Mouse (Mus musculus) cerebellum, adult (tissue): ENCODE data around the gene Crnn.
A peak's percentile ranks its signal among the peaks of the same experiment; 100 is the strongest.

Experiments used
- ATAC-seq: cut with Nextera tagmentation; 2 replicates; pipeline ENCODE4 v1.9.2; 2017; ENCODE audit warnings: mild to moderate bottlenecking, moderate library complexity, mixed read lengths; ENCODE audit not compliant: insufficient number of reproducible peaks, low FRiP score, low TSS enrichment

The Crnn gene

DNA sequence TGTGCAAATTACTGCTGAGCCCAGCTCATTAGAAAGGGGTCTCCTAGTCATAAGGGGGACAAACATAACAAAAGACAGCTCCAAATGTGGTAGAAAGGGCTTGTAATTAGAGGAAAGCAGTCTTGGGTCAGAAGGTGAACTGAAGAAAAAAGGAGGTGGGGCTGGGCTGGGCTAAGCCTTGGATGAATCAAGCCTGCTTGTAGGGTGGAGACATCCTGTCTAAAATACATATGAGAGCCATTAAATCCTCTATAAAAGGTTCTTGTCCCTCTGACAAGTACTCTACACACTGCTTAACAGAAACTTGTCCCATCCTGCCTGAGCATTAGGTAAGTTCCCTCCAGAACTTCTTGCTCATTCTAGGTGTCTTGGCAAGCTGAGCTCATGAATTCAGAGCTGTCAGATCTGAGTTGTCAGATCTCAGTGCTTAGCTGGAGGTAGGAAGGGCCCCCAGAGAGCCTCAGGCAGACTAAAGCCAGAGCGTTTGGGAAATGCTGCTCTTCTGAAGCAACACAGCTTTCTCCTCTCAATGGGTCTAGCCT, at the start of gene Crnn:
Gene Crnn (plus strand): TSS at position 278 of the 542 bp plus-strand sequence.
- no peak for ATAC-seq

DNA sequence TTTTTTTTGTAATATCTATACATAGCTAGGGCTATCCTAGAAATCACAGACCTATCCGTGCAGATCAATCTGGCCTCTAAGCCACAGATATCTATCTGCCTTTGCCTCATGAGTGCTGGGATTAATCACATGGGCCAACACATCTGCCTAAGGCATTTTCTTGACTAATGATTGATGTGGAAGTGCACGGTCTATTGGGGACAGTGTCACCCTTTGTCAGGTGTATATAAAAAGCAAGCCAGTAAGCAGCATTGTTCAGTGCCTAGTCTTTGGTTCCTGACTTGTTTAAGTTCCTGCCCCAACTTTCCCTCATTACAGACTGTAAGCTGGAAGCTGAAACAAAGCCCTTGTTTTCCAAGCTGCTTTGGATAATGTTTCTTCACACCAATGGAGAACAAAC, 48.1 kb upstream of the Crnn start:
- no peak for ATAC-seq

DNA sequence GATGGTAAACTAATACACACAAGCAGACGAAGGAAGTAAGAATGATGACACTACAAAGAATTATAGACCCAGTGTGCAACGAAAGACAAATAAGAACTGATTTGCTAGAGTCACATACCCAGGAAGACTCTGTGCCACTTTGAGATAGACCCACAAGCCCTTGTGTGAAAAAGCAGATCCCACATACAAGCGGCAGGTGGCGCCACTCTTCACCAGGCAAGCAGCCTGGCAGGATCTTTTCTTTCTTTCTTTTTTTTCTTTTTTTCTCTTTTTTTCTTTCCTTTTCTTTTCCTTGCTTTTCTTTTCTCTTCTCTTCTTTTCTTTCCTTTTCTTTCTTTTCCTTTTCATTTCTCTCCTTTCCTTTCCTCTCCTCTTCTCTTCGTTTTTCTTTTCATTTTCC, 32.9 kb upstream of the Crnn start:
- no peak for ATAC-seq

DNA sequence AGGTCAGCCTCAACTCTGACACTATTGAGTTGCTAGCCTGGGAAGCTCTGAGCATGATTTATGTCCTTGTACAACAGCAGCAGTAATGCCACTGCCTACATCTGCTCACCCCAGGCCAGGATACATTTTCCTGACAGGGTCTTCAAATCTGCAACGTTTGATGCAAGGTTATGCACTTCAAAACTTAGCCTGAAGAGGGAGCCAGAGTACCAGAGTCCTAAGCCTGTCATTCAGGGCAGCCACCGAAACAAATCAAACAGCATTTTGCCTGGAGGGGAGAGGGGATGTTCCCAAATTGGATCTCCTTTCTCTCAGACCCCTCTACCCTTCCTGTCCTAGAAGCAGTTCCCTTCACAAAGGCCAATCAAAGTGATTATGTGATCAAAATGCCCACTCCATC, 30.1 kb upstream of the Crnn start:
- ATAC-seq, result no peak

DNA sequence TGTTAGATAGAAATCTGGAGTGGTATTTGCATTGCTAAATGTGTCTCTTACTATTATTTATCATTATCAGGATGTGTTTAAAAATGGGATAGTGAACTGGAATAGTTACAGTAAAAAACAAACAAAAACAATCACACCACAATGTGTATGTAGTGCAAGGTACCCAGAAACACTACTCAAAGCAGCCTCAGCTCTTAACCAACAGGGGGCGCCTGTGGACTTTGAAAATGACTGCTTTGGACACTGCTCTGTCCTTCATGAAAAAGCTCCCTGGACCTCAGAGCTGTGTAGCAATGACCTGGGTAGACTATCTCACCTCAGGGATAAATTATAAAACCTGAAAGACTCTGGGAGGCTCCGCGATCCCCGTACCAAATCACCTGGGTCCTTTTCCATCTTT, 25.5 kb upstream of the Crnn start:
- ATAC-seq, result no peak

DNA sequence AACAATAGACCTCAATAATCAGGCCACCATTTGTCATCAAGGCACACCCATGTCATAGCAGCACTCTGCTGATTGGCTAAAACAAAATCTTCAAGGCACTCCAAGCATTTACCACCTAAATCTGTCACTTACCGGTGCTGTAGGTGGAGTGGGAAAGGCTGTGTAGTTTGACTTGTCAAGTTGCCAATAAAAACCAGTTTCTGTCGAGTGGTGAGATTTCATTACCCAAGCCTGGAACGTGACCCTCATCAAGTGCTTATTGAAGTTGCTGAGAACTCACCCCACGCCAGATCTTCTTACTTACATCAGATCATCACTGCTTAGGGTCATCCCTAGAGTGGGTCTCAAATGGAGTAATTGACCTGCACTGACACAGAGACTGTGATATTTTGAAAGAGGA, 16.5 kb upstream of the Crnn start:
- ATAC-seq, result no peak

DNA sequence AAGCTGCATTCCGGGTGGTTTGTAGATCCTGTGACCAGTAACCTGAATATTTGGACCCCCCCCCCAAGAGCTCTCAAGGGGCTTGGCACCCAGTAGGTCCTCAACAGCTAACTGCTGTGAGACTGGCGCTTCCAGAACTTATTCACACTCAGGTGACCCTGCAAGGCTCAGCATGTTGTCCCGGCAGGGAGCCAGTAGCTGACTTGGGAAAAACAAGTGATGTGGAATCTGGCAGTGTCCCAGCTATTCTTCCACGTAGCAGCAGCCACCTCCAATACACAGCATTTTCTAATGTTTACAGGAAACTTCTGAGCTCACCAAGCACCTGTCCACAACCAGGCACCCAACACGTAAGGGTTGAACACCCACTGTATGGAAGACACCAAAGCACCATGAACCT, 15.5 kb upstream of the Crnn start:
- ATAC-seq, result no peak

DNA sequence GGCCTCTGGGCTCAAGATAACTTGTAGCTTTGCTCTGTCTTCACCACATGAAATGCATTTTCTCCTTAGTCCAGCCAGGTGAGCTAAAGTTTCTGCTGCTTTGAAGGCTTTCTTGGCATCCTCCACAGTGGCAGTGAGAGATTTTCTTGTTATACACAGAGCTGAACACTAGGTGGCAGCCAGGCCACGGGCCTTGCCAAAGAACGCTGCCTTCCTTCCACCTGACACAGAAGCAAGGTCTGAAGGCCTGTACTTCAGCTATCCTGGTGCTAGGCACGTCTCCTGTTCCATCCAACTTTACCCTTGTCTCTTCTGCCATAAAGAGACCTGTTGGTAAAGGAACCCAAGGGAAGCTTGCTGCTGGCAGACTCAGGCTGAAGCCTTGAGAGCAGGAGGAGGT, 14.1 kb upstream of the Crnn start:
- ATAC-seq, result peak; percentile 58

DNA sequence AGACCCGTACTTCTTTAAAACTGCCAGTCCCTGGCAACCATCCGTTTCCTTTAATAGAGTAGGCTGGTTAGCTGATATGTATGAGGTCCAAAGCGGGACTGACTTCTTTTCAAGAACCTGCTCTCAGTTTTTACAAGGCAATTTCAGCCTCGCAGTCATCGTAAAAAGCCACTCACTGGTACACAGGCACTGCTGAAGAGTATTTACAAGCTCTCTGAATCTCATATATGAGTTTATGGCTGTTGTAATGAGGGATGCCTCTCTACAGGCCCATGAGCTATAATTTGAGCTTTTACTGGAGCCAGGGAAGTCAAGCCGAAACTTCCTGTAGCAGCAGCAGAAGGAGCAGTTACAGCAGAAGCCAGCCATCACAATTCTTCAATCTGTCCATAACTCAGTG, 17.9 kb downstream of the Crnn start:
- no peak for ATAC-seq

DNA sequence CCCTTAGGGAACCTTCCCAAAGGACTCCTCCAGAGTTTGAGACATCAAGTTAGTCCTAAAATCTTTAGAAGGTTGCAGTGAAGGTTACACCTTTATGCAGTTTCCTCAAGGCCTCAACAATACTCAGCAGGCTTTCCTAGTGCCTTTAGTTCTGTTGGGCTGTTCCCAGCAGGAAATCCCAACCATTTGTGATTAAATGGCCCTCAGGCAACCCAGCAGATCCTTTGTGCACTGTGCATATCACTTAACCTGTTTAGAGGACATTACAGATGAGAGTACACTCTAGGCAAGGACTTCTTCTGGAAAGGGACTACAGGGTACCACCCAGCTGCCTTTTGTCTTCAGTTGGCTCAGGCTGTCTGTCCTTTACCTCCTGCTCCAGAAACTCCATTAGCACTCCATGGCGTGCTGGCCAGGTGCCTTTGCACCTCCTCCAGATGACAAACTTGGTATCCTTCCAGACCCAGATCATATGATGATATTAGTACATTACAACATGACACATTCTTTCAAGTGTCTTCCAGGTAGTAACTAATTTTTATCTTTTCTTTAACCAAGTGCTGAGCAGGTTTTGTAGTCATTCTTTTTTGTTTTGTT, 18.5 kb downstream of the Crnn start:
- ATAC-seq, result no peak

DNA sequence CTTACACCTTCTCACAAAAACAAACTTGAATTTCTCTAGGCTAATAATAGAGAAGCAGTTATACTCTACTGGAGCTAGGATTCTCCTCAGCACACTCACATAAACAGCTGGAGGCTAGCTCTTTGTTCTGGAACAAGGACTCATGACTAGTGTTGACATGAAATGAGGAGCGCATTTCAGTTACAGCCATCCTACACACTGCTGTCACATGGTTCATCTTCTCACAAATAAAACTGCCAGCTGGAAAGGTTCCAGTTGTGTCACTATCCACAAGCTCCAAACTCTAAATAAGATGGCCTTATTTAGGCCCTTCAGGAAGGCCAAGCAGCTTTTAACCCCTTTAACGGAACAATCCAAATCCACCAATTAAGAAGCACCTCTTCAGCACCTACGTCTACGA, 36.3 kb downstream of the Crnn start:
- no peak for ATAC-seq

DNA sequence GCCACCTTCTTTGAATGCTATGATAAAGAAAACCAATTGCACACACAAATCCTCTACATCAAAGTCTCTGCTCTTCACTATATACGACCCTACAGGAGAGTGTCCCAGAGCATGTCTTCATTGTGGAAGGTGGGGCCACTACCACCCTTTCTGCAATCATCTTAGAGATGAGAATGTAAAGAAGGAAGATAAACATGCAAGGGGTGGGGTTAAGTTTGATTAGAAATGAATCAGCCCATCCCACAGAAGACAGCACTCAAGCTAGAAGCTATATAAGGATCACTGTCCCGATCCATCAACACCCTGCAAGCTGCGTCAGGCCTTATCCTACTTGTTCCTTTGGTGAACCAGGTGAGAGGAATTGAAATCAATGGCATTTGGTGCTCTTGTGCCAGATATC, 52.4 kb downstream of the Crnn start, which contains the start of gene Flg2:
Gene Flg2 (plus strand): TSS at position 301 of the 400 bp plus-strand sequence.
- no peak for ATAC-seq
